Comparison of ENCODE assay signal across 17 mouse cellular contexts in genomic region chr5:36844490-36844889, GRCm38 (mm10). TPM values are rescaled to one million over a fixed set of nuclear protein-coding genes. Genes with fewer than 3 reads are reported as not detected.
DNase-seq lines count a peak whose midpoint lies in the region; ATAC-seq lines count a peak whose summit lies in the region.
"Had no signal": no experiment of that assay in that cellular context is flagged by ENCODE, and none has a peak within 500 bp of the region (broad histone marks: within the 10 kb centered on the region; RNA-seq: fewer than 3 reads in every experiment).

No protein-coding gene starts in this region.

- DNase-seq in hindbrain, embryonic 10.5 days (ENCODE audit: low spot score), result no peak
- peak; percentile 67 for DNase-seq in right cerebral cortex, adult 18-20 months
- no peak for DNase-seq in right cerebral cortex, adult 2 months (ENCODE audit: low spot score in 2 of 2)
- DNase-seq in kidney, adult 8-10 months, result no peak
- DNase-seq: cerebellum, adult 11-12 months; lung, embryonic 14.5 days had no signal

- H3K4me2 ChIP-seq in hindbrain, embryonic 13.5 days, result no peak overlapping the region
- no peak overlapping the region for H3K4me2 ChIP-seq in midbrain, embryonic 15.5 days
- no peak overlapping the region for H3K4me2 ChIP-seq in intestine, embryonic 16.5 days (ENCODE audit: low read depth, low read length)
- H3K4me2 ChIP-seq: embryonic facial prominence, embryonic 12.5 days; liver, embryonic 11.5 days; lung, embryonic 14.5 days had no signal

- H3K27ac ChIP-seq in hindbrain, embryonic 13.5 days, result peak overlapping the region; percentile 76
- H3K27ac ChIP-seq in hindbrain, embryonic 10.5 days, result no peak overlapping the region
- peak overlapping the region; percentile 42 for H3K27ac ChIP-seq in midbrain, embryonic 15.5 days
- H3K27ac ChIP-seq in intestine, embryonic 16.5 days (ENCODE audit: low read length), result no peak overlapping the region
- H3K27ac ChIP-seq: embryonic facial prominence, embryonic 12.5 days; stomach, postnatal 0 days had no signal

- no peak overlapping the region for H3K4me3 ChIP-seq in hindbrain, embryonic 13.5 days
- H3K4me3 ChIP-seq in hindbrain, embryonic 10.5 days, result no peak overlapping the region
- no peak overlapping the region for H3K4me3 ChIP-seq in midbrain, embryonic 15.5 days
- no peak overlapping the region for H3K4me3 ChIP-seq in intestine, embryonic 16.5 days (ENCODE audit: low read length)
- H3K4me3 ChIP-seq: embryonic facial prominence, embryonic 12.5 days; myocyte had no signal

- peaks cover 12% of the 10 kb centered on the region for H3K4me1 ChIP-seq in hindbrain, embryonic 13.5 days (replicated peaks)
- 0 out of 2 replicates have a peak, but pooled peaks cover 3% of the 10 kb centered on the region for H3K4me1 ChIP-seq in hindbrain, embryonic 10.5 days (replicated peaks)
- H3K4me1 ChIP-seq in midbrain, embryonic 15.5 days, result 0 out of 2 replicates have a peak, but pooled peaks cover 7% of the 10 kb centered on the region
- no peaks in the 10 kb centered on the region for H3K4me1 ChIP-seq in intestine, embryonic 16.5 days (ENCODE audit: control insufficient read depth, insufficient read depth, low read length)
- H3K4me1 ChIP-seq: embryonic facial prominence, embryonic 12.5 days had no signal

- H3K9me3 ChIP-seq in hindbrain, embryonic 13.5 days, result no peaks in the 10 kb centered on the region
- no peaks in the 10 kb centered on the region for H3K9me3 ChIP-seq in hindbrain, embryonic 10.5 days
- H3K9me3 ChIP-seq in midbrain, embryonic 15.5 days, result no peaks in the 10 kb centered on the region
- H3K9me3 ChIP-seq in intestine, embryonic 16.5 days (ENCODE audit: control insufficient read depth, low read length), result no peaks in the 10 kb centered on the region
- H3K9me3 ChIP-seq: embryonic facial prominence, embryonic 12.5 days had no signal

- no peaks in the 10 kb centered on the region for H3K27me3 ChIP-seq in hindbrain, embryonic 13.5 days
- no peaks in the 10 kb centered on the region for H3K27me3 ChIP-seq in hindbrain, embryonic 10.5 days (ENCODE audit: insufficient read depth, poor library complexity, severe bottlenecking)
- H3K27me3 ChIP-seq in midbrain, embryonic 15.5 days (replicated peaks), result no peaks in the 10 kb centered on the region
- no peaks in the 10 kb centered on the region for H3K27me3 ChIP-seq in intestine, embryonic 16.5 days (replicated peaks; ENCODE audit: control insufficient read depth, insufficient read depth, low read length)
- H3K27me3 ChIP-seq: embryonic facial prominence, embryonic 12.5 days had no signal

- H3K9ac ChIP-seq in hindbrain, embryonic 13.5 days, result no peak overlapping the region
- no peak overlapping the region for H3K9ac ChIP-seq in midbrain, embryonic 15.5 days
- H3K9ac ChIP-seq in intestine, embryonic 16.5 days (ENCODE audit: low read depth, low read length), result no peak overlapping the region
- H3K9ac ChIP-seq: embryonic facial prominence, embryonic 12.5 days; lung, embryonic 14.5 days had no signal

- no peaks in the 10 kb centered on the region for H3K36me3 ChIP-seq in hindbrain, embryonic 13.5 days
- H3K36me3 ChIP-seq in hindbrain, embryonic 10.5 days, result no peaks in the 10 kb centered on the region
- H3K36me3 ChIP-seq in midbrain, embryonic 15.5 days (replicated peaks), result no peaks in the 10 kb centered on the region
- H3K36me3 ChIP-seq in intestine, embryonic 16.5 days (ENCODE audit: control insufficient read depth, insufficient read depth, low read length), result no peaks in the 10 kb centered on the region
- H3K36me3 ChIP-seq: embryonic facial prominence, embryonic 12.5 days had no signal

- peak; percentile 46; the same call in 1 of the 2 replicates for ATAC-seq in hindbrain, embryonic 13.5 days (ENCODE audit: low FRiP score)
- ATAC-seq in midbrain, embryonic 15.5 days (replicated peaks), result 0 out of 2 replicates have a peak, but pooled peaks have one; percentile 24
- no peak for ATAC-seq in intestine, embryonic 16.5 days
- ATAC-seq: inflammation-experienced regulatory T-cells, adult 6 months had no signal

- 53% methylated on average over 10 of the region's 10 CpGs for WGBS in hindbrain, embryonic 13.5 days
- WGBS in hindbrain, embryonic 10.5 days, result 86% methylated on average over 10 of the region's 10 CpGs
- WGBS in midbrain, embryonic 15.5 days, result 49% methylated on average over 10 of the region's 10 CpGs
- WGBS in intestine, embryonic 16.5 days, result 75% methylated on average over 10 of the region's 10 CpGs

RNA-seq across cellular contexts. Expression of gene Man2b2, which starts 14.0 kb away (rescaled TPM):
- polyA plus RNA-seq in hindbrain, embryonic 13.5 days (2015; fragmentation: Nextera tagmentation; extraction: Ambion mirVana), result 12.1 and 12.3 TPM in 2 replicates
- polyA plus RNA-seq in hindbrain, embryonic 10.5 days (2016; fragmentation: Nextera tagmentation; extraction: Ambion mirVana), result 16.6 and 17.7 TPM in 2 replicates
- polyA plus RNA-seq in midbrain, embryonic 15.5 days (2015; fragmentation: Nextera tagmentation; extraction: Ambion mirVana), result 11.7 and 13.1 TPM in 2 replicates
- 44.9 and 64.6 TPM in 2 replicates for polyA plus RNA-seq in intestine, embryonic 16.5 days (2015; fragmentation: Nextera tagmentation; extraction: Ambion mirVana)

RNA-seq across cellular contexts. Expression of gene Ppp2r2c, which starts 23.8 kb away (rescaled TPM):
- 24.6 and 26.7 TPM in 2 replicates for polyA plus RNA-seq in hindbrain, embryonic 13.5 days (2015; fragmentation: Nextera tagmentation; extraction: Ambion mirVana)
- 1.1 and 1.6 TPM in 2 replicates for polyA plus RNA-seq in hindbrain, embryonic 10.5 days (2016; fragmentation: Nextera tagmentation; extraction: Ambion mirVana)
- 54.7 and 55.3 TPM in 2 replicates for polyA plus RNA-seq in midbrain, embryonic 15.5 days (2015; fragmentation: Nextera tagmentation; extraction: Ambion mirVana)
- polyA plus RNA-seq in intestine, embryonic 16.5 days (2015; fragmentation: Nextera tagmentation; extraction: Ambion mirVana), result 0.40 and 0.42 TPM in 2 replicates
- polyA plus RNA-seq: C2C12; heart, postnatal 0 days; kidney, embryonic 16.5 days had no signal

RNA-seq across cellular contexts. Expression of gene Mrfap1, which starts 47.9 kb away (rescaled TPM):
- 294 and 302 TPM in 2 replicates for polyA plus RNA-seq in hindbrain, embryonic 13.5 days (2015; fragmentation: Nextera tagmentation; extraction: Ambion mirVana)
- polyA plus RNA-seq in hindbrain, embryonic 10.5 days (2016; fragmentation: Nextera tagmentation; extraction: Ambion mirVana), result 423 and 451 TPM in 2 replicates
- 289 and 308 TPM in 2 replicates for polyA plus RNA-seq in midbrain, embryonic 15.5 days (2015; fragmentation: Nextera tagmentation; extraction: Ambion mirVana)
- 280 and 296 TPM in 2 replicates for polyA plus RNA-seq in intestine, embryonic 16.5 days (2015; fragmentation: Nextera tagmentation; extraction: Ambion mirVana)

Comparison
In these comparisons a context has a peak if more than half of its experiments do, and no peak if none do; other contexts are left out.
1. H3K27ac ChIP-seq: peak in hindbrain, embryonic 13.5 days (single experiment) and midbrain, embryonic 15.5 days (single experiment); none in hindbrain, embryonic 10.5 days (single experiment) and intestine, embryonic 16.5 days (single experiment).